Mouse (Mus musculus) v-Abl transformed pro-B cells (cell line): ENCODE data around the gene Cntrob.

Source experiments
- in situ Hi-C, 2 experiments: fragments of 400-800 bp; cut with MboI; formaldehyde crosslinking; loops; one replicate each; pipeline ENCODE4 v1.15.1; 2025; ENCODE audit not compliant: unreplicated experiment in 2 of 2

Gene Cntrob

DNA sequence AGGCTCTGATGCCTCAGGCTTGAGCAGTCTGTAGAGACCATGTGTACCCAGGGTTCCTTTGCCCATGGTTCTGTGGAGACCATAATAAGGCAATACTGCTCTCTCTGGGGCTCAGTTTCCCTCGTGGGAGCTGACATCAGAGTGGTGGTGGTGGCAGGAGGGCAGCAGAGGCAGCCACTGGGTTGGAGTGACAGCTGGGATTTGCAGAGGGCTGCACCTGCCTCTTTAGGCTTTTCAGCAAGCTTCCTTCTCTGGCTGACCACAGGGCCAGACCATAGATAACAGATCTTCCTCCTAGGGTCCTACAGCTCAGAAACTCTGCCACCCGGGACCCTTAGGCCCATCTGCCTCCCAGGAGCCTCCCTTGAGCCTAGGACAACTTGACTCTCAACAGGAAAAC is 66.5 kb downstream of the Cntrob start:
- in situ Hi-C loops = loop anchor here (5.0 kb wide), 4 partner anchors 130 to 260 kb away; no protein-coding TSS in a partner anchor

DNA sequence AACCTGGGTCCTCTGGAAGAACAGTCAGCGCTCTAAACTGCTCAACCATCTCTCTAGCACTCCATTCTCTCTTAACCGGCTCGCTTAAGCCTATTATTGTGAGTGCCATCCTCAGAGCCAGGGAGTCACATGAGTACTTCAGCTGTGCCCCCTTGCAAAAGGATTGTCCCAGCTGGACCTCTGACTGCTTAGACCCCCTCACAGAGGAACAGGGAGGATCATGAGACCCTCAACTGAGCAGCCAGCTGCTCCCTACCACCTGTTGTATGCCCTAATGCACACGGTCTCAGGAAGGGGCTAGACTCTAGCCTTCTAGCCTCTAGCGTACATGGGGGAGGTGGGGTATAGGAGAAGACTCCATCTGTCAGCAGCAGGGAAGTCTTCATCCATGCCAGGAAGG is 68.8 kb downstream of the Cntrob start:
- in situ Hi-C loops = loop anchor here (5.0 kb wide), 4 partner anchors 132 to 262 kb away; no protein-coding TSS in a partner anchor

DNA sequence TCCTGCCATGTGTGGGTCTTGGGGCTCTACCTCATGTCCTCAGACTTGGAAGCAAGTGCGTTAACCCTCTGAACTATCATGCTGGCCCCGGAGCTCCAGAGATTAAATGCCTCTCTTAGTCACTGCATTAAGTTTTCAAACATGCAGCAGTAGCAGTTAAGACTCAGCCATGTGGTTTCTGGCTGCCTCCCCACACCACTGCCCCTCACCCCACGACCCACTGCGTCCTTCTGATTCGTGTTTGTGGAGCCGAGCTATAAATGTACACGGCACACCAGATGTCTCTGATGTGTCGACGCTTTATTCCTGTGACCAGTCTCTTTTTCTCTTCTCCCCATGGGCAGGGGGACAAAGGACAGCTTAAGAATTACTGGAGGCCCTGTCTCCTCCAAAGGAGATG is 70.4 kb downstream of the Cntrob start:
- in situ Hi-C loops = no loop called here

DNA sequence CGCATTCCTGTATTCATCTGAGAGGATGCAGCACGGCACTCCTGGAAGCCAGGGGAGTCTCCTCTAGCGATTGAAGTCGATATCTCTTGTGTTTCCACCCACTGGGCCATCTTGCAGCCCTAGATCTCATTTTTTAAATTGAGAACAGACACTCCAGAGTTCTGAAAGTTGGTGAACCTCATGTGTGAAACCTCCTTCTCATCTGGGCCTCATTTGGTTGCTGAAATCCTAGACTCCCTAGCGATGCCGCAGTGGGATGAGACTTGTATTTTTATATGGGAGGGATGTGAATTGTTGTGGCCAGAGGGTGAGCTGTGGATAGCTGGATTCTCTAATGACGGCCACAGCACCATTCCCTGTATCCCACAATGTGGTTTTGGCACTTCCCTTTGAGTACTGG is 71.6 kb downstream of the Cntrob start:
- in situ Hi-C loops = no loop called here

DNA sequence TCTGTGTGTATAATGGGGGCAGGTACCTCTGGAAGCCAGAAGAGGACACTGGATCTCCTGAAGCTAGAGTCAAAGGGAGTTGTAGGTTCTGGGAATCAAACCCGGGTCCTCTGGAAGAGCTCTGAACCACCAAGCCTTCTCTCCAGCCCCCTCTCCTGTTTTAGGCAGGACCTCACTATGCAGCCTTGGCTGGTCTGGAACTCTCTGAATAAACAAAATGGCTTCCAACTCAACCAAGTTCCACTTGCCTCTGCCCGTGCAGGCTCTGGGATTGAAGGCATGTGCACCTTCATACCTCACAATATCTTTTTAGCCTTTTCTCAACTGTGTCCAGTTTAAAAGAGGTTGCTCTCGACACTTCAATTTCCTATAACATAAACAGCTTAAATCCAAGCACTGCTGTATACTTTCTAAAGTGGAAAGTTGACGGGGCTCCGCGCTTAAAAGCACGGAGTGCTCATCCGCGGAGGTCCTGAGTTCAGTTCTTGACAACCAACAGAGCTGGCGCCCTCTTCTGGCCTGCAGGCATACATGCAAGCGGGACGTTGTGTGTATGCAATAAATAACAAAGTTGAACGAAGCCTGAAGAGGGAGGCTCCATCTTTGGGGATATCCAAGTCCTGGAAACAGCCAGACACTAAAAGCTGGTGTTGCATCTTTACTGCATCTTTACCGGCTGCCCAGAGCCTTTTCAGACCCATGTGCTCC is 72.3 kb downstream of the Cntrob start:
- in situ Hi-C loops = no loop called here

DNA sequence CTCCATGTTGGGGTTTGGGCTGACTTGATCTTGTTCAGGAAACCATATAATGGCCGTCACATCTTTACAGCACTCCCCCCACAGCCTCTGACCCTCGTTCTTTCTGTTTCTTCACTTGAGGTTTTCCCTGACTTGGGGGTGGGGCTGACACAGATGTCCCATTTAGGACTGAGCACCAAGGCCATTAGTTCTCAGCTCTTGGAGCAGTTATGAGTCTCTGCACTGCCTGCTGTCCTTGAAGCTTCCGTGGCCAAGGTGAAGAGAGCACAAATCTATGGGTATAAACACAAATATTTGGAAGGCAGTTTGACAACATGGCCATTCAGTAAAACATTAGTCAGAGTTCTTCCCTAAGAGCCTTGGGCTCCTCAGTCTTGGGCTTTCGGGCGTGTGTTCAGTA is 73.5 kb downstream of the Cntrob start:
- in situ Hi-C loops = no loop called here
